Mouse (Mus musculus) cerebellum, adult 11-12 months (tissue): ENCODE measurements around the gene Tmem255a.
A peak's percentile ranks its signal among the peaks of the same experiment; 100 is the strongest.

Source experiments
- DNase-seq: peaks from one replicate; pipeline ENCODE4 v3.0.0; 2022

The Tmem255a gene

DNA sequence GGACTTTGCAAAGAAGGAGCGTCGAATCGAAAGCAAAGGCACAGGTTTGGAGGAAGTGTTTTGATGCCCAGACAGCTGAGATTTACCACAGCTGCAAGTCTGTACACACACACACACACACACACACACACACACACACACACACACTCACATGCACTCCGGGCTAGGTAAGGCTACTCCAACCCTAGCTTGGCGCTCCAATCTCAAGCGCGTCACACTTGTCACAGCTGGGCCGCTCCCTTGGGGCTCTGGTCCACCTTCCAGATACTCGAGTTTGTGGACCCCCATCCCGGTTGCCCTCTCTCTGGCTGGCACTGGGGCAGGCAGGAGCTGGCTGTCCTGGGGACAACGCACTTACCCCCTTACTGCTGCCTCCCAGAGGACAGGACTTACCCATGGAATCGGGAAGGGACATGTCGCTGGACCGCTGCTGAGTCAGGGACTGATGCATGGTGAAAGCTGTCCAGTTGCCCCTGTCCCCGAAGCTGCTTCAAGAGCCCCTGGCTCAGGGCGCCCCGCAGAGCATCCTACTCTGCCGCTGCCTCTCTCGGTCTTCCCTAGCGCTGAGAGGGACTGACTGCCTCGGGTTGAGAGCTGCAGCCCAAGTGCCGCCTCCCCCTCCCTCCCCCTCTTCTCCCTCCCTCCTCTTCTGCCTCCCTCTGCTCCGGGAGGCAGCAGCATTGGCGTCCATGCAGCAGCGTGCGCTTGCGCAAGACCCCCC, at the start of gene Tmem255a:
TSS of gene Tmem255a (minus strand) at position 589 of the 721 bp plus-strand sequence.
- DNase-seq = no peak

- no peak for DNase-seq
Measured at GRCm38 (mm10) chrX:38259610-38260009, 7.4 kb upstream of the Tmem255a start.

- DNase-seq = no peak
Measured at GRCm38 (mm10) chrX:38250352-38250950, 1.8 kb downstream of the Tmem255a start.

GRCm38 (mm10) chrX:38249640-38250351, 2.4 kb downstream of the Tmem255a start:
- DNase-seq = no peak

- no peak for DNase-seq
Measured at GRCm38 (mm10) chrX:38247601-38248000, 4.6 kb downstream of the Tmem255a start.

GRCm38 (mm10) chrX:38247108-38247507, 5.1 kb downstream of the Tmem255a start:
- DNase-seq = no peak

DNA sequence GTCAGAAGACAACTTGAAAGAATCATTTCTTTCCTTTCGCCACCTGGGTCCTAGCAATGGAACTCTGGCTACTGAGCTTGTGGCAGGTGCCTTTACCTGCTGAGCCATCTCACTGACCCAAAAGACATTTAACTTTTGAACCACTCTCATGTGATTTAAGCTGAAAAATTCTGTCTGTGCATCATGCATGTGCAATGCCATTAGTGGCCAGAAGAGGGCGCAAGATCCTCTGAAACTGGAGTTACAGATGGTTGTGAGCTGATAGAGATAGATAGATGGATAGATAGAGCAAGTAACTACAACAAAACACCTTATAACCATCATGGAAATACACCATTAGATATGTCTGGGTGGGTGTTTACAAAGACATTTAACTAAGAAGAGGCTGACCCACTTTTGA, 14.5 kb downstream of the Tmem255a start:
- no peak for DNase-seq

- no peak for DNase-seq
Measured at GRCm38 (mm10) chrX:38229888-38230287, 22.4 kb downstream of the Tmem255a start.

DNA sequence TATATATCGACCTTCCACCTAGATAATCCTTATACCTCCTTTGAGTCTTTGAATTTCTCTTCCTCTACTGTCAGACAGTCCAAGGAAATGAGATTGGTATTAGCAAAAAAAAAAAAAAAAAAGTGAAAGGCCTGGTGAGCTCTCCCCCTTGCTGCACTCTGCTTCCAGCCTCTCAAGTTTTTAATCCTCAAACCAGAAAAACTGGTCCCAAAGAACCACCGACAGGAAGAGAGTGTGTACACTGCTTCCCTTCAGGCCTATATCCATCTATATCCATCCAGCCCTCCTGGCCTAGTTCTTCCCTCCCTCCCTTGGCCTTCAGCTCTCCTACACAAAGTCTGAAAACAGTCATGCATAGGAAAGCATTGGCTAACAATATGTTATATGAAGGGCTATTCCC, 29.5 kb downstream of the Tmem255a start:
- DNase-seq = no peak

GRCm38 (mm10) chrX:38217676-38217991, 34.6 kb downstream of the Tmem255a start:
- no peak for DNase-seq

DNA sequence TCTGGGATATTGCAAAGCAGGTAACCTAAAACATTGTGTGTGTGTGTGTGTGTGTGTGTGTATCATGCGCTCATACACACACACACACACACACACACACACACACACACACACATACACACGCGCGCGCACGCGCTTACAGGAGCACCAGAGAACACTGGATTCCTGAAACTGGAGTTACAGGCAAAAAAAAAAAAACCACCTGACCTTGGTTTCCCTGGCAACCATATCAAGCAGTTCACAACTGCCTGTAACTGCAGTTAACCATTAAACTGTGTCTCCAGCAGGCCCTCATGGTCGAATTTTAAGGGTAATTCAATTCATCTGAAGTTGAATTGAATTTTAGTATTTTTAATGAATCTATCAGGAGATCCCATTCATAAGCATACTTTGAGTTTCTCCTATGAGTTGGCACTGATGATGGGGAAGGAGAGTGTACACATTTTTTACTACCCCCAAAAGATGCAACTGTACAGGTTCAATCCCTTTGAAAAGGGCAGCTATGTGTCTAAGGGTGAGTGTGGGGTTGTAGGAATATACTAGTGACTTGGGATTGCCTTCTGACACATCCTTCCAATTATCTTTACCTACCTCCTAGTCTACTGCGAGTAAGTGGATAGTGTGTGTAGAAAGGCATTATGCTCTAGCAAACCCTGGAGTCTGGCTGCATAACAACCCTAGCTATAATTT, 35.1 kb downstream of the Tmem255a start:
- no peak for DNase-seq

DNA sequence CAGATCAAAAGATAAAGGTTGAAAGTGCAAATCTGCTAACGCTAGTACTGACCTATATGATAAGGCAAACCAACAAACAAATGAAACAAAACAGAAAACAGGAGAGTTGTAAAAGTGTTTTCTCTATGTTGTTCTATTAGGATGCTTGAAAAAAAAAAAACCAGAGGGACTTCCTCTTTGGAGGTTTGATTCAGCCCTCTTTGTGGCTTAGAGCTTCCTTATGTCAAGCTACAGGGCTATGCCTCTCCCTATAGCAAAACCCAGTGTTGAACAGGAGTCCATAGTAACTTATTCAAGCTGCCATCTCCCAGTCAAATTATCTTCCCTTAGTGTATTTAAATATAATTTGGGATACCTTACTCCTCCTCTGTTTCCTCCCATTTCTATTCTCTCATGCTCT, 44.8 kb downstream of the Tmem255a start:
- no peak for DNase-seq

GRCm38 (mm10) chrX:38201816-38202215, 50.4 kb downstream of the Tmem255a start:
- DNase-seq = no peak

GRCm38 (mm10) chrX:38190458-38190764, 61.8 kb downstream of the Tmem255a start:
- no peak for DNase-seq

DNA sequence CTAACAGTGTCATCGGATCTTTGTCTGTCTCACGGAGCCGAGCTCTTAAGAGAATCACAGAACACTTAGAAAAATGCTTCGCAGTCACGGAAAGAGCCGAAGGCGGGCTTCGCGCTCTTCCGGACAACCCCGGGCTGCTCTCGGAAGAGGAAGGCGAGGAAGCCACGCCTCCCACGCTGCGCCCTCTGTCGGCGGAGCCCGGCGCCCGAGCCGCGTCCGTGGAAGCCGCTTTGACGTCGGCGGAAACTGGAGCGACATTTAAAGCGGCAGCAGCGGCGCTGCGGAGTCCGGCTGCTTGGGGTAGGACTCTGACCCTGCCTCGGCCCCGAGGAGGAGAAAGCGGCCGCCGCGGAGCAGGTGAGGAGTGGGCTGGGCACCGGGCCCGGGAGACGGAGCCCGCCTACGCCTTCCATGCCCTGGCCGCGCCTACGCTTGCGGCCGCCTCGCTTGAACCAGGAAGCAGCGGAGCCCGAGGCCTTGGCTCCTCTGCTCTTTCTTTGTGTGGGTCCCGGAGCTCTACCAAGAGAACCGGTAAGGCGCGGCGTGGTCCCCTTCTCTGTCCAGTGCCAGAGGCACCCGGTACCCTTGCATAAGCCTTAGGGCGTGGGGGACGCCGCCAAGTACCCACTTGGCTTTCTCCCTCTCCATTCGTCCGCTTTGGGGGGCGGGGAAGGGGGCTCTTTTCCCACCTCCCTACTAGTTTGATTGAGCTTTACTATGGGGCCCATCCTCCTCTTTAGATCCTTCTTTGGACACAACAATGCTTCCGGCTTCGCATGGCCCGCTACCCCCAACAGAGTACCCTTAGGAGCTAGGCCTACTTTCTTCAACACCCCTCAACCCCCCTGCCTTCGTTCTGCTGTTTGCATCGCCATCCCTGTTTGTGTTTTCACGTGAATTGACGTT, 62.4 kb downstream of the Tmem255a start, which contains the start of gene Zbtb33:
TSS of gene Zbtb33 (plus strand) at position 242 of the 906 bp plus-strand sequence.
- peak; percentile 86 for DNase-seq

DNA sequence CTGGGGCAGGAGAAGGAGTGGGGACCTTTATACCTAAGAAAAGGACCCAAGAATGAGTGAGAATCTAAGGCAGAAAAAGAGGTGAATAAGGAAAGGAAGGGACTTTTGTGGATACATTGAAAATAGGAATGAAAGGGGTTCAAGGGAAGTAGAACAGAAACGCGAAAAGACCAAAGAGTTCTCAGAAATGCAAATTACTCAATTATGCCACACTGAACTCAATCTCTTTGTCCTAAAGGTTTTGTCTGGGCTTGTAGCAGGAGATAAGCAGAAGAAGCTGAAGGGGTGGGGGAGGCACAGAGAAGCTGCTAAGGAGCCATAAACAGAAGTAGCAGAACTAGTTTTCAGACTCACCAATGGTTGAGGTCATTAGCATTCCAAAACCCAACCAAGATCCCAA, 66.7 kb downstream of the Tmem255a start:
- DNase-seq = no peak

- peak; percentile 27 for DNase-seq
Measured at GRCm38 (mm10) chrX:38181608-38182258, 70.5 kb downstream of the Tmem255a start.

DNA sequence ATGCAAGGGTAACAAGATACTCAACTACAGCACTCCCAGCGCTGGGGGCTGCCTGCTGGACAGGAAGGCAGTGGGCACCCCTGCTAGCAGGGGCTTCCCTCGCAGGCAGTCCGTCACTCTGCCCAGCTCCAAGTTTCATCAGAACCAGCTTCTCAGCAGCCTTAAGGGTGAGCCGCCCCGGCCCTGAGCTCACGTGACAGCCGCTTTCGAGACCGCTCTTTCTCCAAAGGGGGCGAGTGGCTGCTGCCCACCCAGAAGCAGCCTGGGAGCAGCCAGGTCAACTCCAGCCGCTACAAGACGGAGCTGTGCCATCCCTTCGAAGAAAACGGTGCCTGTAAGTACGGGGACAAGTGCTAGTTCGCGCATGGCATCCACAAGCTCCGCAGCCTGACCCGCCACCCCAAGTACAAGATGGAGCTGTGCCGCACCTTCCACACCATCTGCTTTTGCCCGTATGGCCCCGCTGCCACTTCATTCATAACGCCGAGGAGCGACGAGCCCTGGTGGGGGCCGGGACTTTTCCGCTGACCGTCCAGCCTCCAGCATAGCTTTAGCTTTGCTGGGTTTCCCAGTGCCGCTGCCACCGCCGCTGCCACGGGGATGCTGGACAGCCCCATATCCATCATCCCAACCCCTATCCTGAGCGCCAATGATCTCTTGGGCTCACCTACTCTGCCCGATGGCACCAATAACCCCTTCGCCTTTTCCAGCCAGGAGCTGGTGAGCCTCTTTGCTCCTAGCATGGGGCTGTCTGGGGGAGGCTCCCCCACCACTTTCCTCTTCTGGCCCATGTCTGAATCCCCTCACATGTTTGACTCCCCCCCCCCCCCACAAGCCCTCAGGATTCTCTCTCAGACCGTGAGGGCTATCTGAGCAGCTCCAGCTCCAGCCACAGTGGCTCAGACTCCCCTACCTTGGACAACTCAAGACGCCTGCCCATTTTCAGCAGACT, 71.3 kb downstream of the Tmem255a start:
- DNase-seq = peak; percentile 28

DNA sequence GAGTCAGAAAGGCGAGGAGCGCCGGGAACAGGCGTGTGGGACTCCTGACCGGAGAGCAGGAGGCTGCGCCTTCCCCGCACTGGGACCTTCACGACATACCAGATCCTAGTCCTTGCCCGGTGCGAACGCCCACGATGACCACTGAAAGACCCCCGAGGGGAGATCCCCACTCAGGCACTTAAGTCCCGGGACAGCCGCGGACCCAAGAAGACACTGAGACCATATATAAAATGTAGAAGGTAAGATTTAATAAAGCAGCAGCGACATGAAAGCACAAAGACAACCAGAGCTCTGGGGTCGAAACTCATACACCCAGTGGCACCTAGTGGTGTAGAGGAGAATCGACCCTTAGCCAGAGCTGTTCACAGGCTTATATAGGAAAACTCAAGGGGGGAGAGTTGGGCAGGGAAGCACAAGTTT, 72.3 kb downstream of the Tmem255a start:
- DNase-seq = peak; percentile 39

DNA sequence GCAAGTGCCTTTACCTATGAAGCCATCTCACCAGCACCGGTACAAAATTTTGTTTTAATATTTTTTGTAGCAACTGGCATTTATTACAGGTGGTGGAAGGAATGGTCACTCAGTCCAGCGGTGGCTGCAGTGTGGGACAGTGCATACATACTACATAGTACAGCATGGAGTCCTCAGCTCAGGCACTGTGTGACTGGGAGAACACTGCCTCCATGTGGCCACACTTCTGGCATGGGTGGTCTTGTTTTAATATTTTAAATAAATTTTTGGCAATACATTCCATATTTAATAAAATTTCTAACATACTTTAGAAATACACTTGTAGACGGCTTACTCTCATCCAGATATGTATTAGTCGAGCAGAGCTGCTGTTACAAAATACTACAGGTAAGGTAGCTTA, 85.6 kb downstream of the Tmem255a start:
- DNase-seq = no peak

DNA sequence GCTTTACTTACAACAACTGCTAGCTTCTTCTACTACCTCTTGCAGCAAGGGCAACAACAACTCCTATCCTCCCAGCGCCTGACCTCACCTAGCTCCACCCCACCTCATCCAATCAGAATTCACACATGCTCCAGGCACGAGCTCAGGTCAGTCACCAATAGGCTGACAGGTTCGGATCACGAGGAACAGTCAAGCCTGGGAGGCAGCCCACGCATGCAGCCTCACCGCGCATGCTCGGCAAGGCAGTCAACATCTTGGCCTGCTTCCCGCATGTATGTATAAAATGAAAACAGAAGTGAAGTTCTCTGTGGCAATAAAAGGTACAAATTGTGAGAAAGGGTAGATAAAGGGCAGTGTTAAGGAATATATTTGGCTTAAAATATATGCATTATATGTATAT, 86.2 kb downstream of the Tmem255a start:
- DNase-seq = no peak
